Mouse (Mus musculus): ENCODE results near the gene Dnah8.

The Dnah8 gene

GRCm38 (mm10) chr17:30877456-30877855 is 253.3 kb downstream of the Dnah8 start:
- DNase-seq (ENCODE audit: low read depth, low spot score) = no peak

GRCm38 (mm10) chr17:30878626-30879025 is 254.5 kb downstream of the Dnah8 start:
- DNase-seq (ENCODE audit: low read depth, low spot score) = no peak

DNA sequence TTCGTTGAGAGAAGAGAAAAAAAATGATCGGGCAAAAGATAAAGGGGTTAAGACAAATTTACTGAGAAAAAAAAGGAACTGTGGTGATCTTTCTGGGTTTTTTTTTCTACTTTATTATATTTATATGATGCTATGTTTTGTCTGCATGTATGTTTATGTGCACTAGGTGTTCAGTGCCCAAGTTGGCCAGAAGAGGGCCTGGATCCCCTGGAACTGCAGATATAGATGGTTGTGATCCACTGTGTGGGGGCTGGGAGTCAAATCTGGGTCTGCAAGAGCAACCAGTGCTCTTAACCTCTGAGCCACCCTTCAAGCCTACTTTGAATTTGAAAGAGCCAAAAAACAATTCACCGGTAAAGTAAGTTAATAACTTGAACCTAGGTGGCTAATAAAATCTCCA is 256.2 kb downstream of the Dnah8 start:
- no peak for DNase-seq (ENCODE audit: low read depth, low spot score)

GRCm38 (mm10) chr17:30881001-30881400 is 256.8 kb downstream of the Dnah8 start:
- no peak for DNase-seq (ENCODE audit: low read depth, low spot score)

- DNase-seq (ENCODE audit: low read depth, low spot score) = no peak
Measured at GRCm38 (mm10) chr17:30882206-30882605, 258.1 kb downstream of the Dnah8 start.

GRCm38 (mm10) chr17:30883534-30883933 is 259.4 kb downstream of the Dnah8 start:
- no peak for DNase-seq (ENCODE audit: low read depth, low spot score)

DNA sequence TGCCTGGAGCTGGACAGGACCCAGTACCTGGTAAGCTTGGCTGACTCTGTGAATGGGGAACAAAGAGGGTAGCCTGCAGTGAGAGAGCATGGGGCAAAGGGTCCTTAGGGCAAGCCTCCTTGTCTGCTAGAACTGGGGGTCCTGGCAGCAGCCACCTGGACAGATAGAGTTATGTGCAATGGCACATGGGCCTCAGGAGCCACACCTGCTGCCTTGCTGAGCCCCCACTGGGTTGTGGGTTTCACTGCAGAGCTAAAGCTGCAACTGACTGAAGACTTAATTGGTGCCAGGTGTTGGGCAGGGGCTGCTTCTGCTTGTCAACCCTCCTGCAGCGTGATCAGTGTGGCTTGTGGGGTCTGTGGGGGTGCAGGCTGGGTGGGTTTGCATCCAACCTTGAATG is 267.9 kb downstream of the Dnah8 start:
- no peak for DNase-seq (ENCODE audit: low read depth, low spot score)

GRCm38 (mm10) chr17:30892730-30893129 is 268.6 kb downstream of the Dnah8 start:
- DNase-seq (ENCODE audit: low read depth, low spot score) = peak; percentile 21

DNA sequence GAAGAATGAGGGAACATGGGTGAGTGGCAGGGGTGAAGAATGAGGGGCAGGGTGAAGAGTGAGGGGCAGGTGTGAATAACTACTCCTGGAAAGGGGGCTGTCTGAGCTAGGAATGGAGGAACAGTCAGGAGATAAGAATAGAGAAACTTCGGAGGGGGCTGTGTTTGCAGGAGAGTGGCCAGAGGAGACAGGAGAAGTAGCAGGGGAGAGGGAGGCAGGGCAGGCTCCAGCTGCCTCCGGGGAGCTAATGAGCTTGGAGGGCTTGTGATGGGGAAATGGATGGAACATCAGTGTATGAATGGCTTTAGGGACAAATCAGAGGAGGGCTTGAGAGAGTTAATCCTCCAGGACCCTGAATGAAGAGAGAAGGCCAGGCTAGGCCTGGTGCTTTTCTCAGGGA is 272.9 kb downstream of the Dnah8 start:
- DNase-seq (ENCODE audit: low read depth, low spot score) = peak; percentile 35

- no peak for DNase-seq (ENCODE audit: low read depth, low spot score)
Measured at GRCm38 (mm10) chr17:30901627-30902026, 277.5 kb downstream of the Dnah8 start, which contains the start of gene Glp1r. Gene Glp1r (plus strand): TSS chr17:30901817.

DNA sequence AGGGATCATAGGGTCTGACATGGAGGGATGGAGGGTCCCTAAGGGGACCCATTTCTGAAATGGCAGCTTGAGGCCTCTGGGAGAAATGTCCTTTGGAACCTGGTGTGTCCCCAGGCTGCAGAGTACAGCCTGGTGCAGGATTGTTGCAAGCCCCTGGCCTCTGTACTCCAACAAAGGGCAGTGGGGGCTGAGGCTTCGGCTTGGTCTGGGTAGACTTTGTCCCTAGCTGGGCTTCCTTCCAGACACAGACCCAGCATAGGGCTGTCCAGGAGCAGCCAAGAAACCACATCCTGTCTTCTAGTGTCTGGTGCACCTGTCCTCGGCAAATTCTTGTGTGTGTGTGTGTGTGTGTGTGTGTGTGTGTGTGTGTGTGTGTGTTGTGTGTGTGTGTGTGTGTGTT is 279.9 kb downstream of the Dnah8 start:
- DNase-seq (ENCODE audit: low read depth, low spot score) = no peak

GRCm38 (mm10) chr17:30907577-30907976 is 283.4 kb downstream of the Dnah8 start:
- DNase-seq (ENCODE audit: low read depth, low spot score) = no peak

DNA sequence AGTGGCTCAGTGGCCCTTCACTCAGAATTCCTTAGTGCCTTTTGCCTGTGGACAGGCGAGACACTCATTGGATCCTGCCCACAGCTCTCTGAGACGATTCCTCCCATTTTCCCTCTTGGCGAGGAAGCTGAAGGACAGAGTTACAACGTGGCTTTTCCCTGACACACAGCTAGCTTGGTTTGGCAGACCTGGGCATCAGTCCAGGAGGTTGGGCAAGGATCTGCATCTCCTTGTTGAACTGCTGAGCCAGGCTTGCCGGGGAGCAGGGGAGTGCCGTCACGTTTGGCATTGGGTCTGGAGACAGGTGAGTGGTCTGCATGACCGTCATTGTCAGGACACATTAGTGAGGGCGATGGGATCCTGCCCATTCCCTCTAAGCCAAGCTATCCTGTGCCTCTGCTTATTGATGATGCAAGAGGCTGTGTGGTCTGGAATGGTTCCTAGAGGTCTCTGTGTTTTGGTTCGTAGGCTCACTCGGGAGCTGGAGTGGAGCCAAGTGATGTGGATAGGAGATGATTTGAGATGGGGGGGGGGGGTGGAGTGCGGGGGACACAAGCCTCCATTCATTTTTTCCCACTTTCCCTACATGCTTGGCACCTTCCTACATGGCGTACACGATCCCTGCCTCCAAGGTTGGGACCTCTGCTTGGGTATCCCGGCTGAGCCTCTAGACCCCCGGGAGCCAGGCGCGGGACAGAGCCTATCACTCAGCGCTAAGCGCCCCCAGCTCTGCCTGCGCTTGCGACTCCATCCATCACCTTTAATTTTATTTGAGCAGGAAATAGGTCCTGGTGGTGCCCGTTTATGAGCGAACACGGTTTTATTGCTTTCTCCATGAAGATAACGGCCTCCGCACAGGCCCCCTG is 286.9 kb downstream of the Dnah8 start:
- DNase-seq (ENCODE audit: low read depth, low spot score) = peak; percentile 70

- no peak for DNase-seq (ENCODE audit: low read depth, low spot score)
Measured at GRCm38 (mm10) chr17:30911732-30912088, 287.6 kb downstream of the Dnah8 start.

- DNase-seq (ENCODE audit: low read depth, low spot score) = no peak
Measured at GRCm38 (mm10) chr17:30912536-30912935, 288.4 kb downstream of the Dnah8 start.

GRCm38 (mm10) chr17:30914264-30914663 is 290.1 kb downstream of the Dnah8 start:
- no peak for DNase-seq (ENCODE audit: low read depth, low spot score)

- peak; percentile 36 for DNase-seq (ENCODE audit: low read depth, low spot score)
Measured at GRCm38 (mm10) chr17:30923566-30923965, 299.4 kb downstream of the Dnah8 start.
